Mouse (Mus musculus) ES-Bruce4 (cell line): ENCODE results near the gene Tmem26.

Experiments
- CTCF ChIP-seq: IDR thresholded peaks from one replicate; pipeline ENCODE4 v1.8.1; 2011; ENCODE audit warnings: low read depth, low read length
- EP300 ChIP-seq: IDR thresholded peaks from 2 replicates; pipeline ENCODE4 v1.6.1; 2011; ENCODE audit warnings: low read depth, low read length; ENCODE audit not compliant: insufficient read depth

GRCm38 (mm10) chr10:68795466-68795865 is 72.0 kb downstream of the Tmem26 start:
- TF ChIP-seq EP300 (peak; percentile 75), CTCF (no peak)
